ENCODE assay signal across 26 mouse cellular contexts in the genomic region with DNA sequence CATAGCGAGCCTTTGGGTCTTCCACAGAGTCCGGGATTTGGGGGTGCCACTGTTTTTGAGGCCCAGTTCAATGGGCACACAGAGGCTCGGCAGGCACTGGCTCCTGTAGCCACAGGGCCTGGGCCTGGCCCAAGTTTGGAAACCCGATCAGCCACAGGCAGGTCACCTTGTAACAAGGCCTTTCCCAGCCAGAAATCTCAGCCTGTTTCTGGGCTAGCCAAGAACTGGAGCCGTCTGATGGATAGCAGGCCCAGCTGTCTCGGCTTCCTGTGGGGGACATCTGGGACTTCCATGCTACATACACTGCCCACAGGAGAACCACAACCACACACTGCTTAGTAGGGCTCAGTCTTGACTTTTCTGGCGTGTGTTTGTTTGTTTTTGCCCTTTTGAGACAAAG. TPM values are rescaled to one million over a fixed set of nuclear protein-coding genes. Genes with fewer than 3 reads are reported as not detected.
A peak's percentile ranks its signal among the peaks of the same experiment; 100 is the strongest.
DNase-seq lines count a peak whose midpoint lies in the region; ATAC-seq lines count a peak whose summit lies in the region.
"Had no signal": no experiment of that assay in that cellular context is flagged by ENCODE, and none has a peak within 500 bp of the region (broad histone marks: within the 10 kb centered on the region; RNA-seq: fewer than 3 reads in every experiment).

No protein-coding gene starts in this region.

- no peaks in the 10 kb centered on the region for H3K4me1 ChIP-seq in midbrain, embryonic 16.5 days (ENCODE audit: control insufficient read depth, insufficient read depth, low read length)
- H3K4me1 ChIP-seq in forebrain, embryonic 11.5 days (replicated peaks; ENCODE audit: control insufficient read depth, insufficient read depth, low read length): no peaks in the 10 kb centered on the region
- H3K4me1 ChIP-seq: forebrain, embryonic 13.5 days; neural tube, embryonic 15.5 days had no signal

- no peak overlapping the region for H3K9ac ChIP-seq in midbrain, embryonic 16.5 days (ENCODE audit: low read depth, low read length)
- no peak overlapping the region for H3K9ac ChIP-seq in forebrain, embryonic 11.5 days (ENCODE audit: low read length)
- H3K9ac ChIP-seq: embryonic facial prominence, embryonic 12.5 days; forebrain, embryonic 13.5 days; liver, postnatal 0 days; neural tube, embryonic 15.5 days; stomach, embryonic 15.5 days had no signal

- no peak for ATAC-seq in midbrain, embryonic 16.5 days
- no peak for ATAC-seq in forebrain, embryonic 11.5 days (replicated peaks; ENCODE audit: low FRiP score)
- ATAC-seq: forebrain, embryonic 13.5 days; hindbrain, postnatal 0 days; intestine, embryonic 16.5 days; liver, postnatal 0 days; lung, postnatal 0 days had no signal

- no peak overlapping the region for H3K4me2 ChIP-seq in midbrain, embryonic 16.5 days (ENCODE audit: low read length)
- H3K4me2 ChIP-seq in forebrain, embryonic 11.5 days (ENCODE audit: low read depth, low read length, severe bottlenecking): no peak overlapping the region
- H3K4me2 ChIP-seq: embryonic facial prominence, embryonic 12.5 days; forebrain, embryonic 13.5 days; neural tube, embryonic 15.5 days; stomach, embryonic 15.5 days had no signal

- no peak overlapping the region for H3K27ac ChIP-seq in midbrain, embryonic 16.5 days (ENCODE audit: low read length)
- H3K27ac ChIP-seq in forebrain, embryonic 11.5 days (ENCODE audit: low read depth, low read length): no peak overlapping the region
- H3K27ac ChIP-seq: embryonic facial prominence, embryonic 12.5 days; forebrain, embryonic 13.5 days; hindbrain, postnatal 0 days; layer of hippocampus, adult 2 months; macrophage; midbrain, embryonic 10.5 days; neural tube, embryonic 15.5 days; stomach, embryonic 15.5 days had no signal

- no peaks in the 10 kb centered on the region for H3K27me3 ChIP-seq in midbrain, embryonic 16.5 days (ENCODE audit: control insufficient read depth, insufficient read depth, low read depth, low read length)
- no peaks in the 10 kb centered on the region for H3K27me3 ChIP-seq in forebrain, embryonic 11.5 days (ENCODE audit: control insufficient read depth, insufficient read depth, low read length)
- H3K27me3 ChIP-seq: embryonic facial prominence, embryonic 12.5 days; forebrain, embryonic 13.5 days; neural tube, embryonic 15.5 days; stomach, embryonic 15.5 days had no signal

- peak; percentile 62 for DNase-seq in adrenal gland, postnatal 14 days
- no peak for DNase-seq in adrenal gland, adult 2 months
- peak; percentile 55 to 63 for DNase-seq in heart, postnatal 10 days
- DNase-seq in heart, postnatal 25 days (ENCODE audit: low spot score): no peak
- DNase-seq in 3134 (ENCODE audit: extremely low read depth, insufficient read length, low spot score): peak; percentile 48
- peak; percentile 81 for DNase-seq in gastrocnemius, postnatal 14 days
- DNase-seq in forebrain, embryonic 11.5 days (ENCODE audit: low spot score): no peak
- DNase-seq: cerebellum, adult 11-12 months; kidney, postnatal 25 days; layer of hippocampus, postnatal 36 days; liver, postnatal 0 days; right cerebral cortex, adult 18-20 months; right cerebral cortex, postnatal 4 days; thymus, adult 18-20 months had no signal

- no peak overlapping the region for H3K4me3 ChIP-seq in midbrain, embryonic 16.5 days (ENCODE audit: low read depth, low read length)
- H3K4me3 ChIP-seq in forebrain, embryonic 11.5 days (ENCODE audit: low read depth, low read length): no peak overlapping the region
- H3K4me3 ChIP-seq: embryonic facial prominence, embryonic 12.5 days; erythroblast, embryonic 14.5 days; forebrain, embryonic 13.5 days; layer of hippocampus, adult 2 months; midbrain, embryonic 10.5 days; neural tube, embryonic 15.5 days; stomach, embryonic 15.5 days had no signal

- no peaks in the 10 kb centered on the region for H3K36me3 ChIP-seq in midbrain, embryonic 16.5 days (ENCODE audit: control insufficient read depth, insufficient read depth, low read length)
- no peaks in the 10 kb centered on the region for H3K36me3 ChIP-seq in forebrain, embryonic 11.5 days (ENCODE audit: control insufficient read depth, insufficient read depth, low read length)
- H3K36me3 ChIP-seq: embryonic facial prominence, embryonic 12.5 days; midbrain, embryonic 10.5 days; neural tube, embryonic 15.5 days; stomach, embryonic 15.5 days had no signal

- WGBS in midbrain, embryonic 16.5 days: 87% methylated on average over 7 of the region's 7 CpGs
- 88% methylated on average over 7 of the region's 7 CpGs for WGBS in forebrain, embryonic 11.5 days

- H3K9me3 ChIP-seq in midbrain, embryonic 16.5 days (replicated peaks; ENCODE audit: control insufficient read depth, low read length, poor library complexity, severe bottlenecking): no peaks in the 10 kb centered on the region
- no peaks in the 10 kb centered on the region for H3K9me3 ChIP-seq in forebrain, embryonic 11.5 days (ENCODE audit: control insufficient read depth, low read length)
- H3K9me3 ChIP-seq: embryonic facial prominence, embryonic 12.5 days; forebrain, embryonic 13.5 days; midbrain, embryonic 10.5 days; neural tube, embryonic 15.5 days; stomach, embryonic 15.5 days had no signal

- intact Hi-C loops in heart, postnatal 10 days (cut with DNase I): no loop called here
- intact Hi-C loops in heart, postnatal 25 days (cut with DNase I): no loop called here
- intact Hi-C loops in gastrocnemius, postnatal 14 days (cut with DNase I; ENCODE audit: low total_unique reads): no loop called here

RNA-seq across cellular contexts. Expression of gene Actb, which starts 10.0 kb away (rescaled TPM):
- 2,967 and 3,254 TPM in 2 replicates for total RNA-seq in adrenal gland, postnatal 14 days (2021)
- 1,000 to 10,000 TPM; 3,681 to 3,786 TPM for total RNA-seq in adrenal gland, adult 2 months (2021)
- 3,805 and 4,221 TPM in 2 replicates for polyA plus RNA-seq in adrenal gland, adult 2 months (2012; rRNA removed)
- total RNA-seq in heart, postnatal 10 days (2021): 1,000 to 10,000 TPM; 1,831 to 2,004 TPM
- 100 to 1,000 TPM; 898 to 947 TPM for total RNA-seq in heart, postnatal 25 days (2021)
- 1,000 to 10,000 TPM in 1 of 2 experiments, 100 to 1,000 TPM in 1; 856 to 1,248 TPM for total RNA-seq in gastrocnemius, postnatal 14 days (2021)
- polyA plus RNA-seq in midbrain, embryonic 16.5 days (2015; fragmentation: Nextera tagmentation; extraction: Ambion mirVana): 13,967 and 14,266 TPM in 2 replicates
- 13,526 and 13,808 TPM in 2 replicates for polyA plus RNA-seq in forebrain, embryonic 11.5 days (2014; fragmentation: Nextera tagmentation; extraction: Ambion mirVana)

RNA-seq across cellular contexts. Expression of gene Fbxl18, which starts 21.4 kb away (rescaled TPM):
- total RNA-seq in adrenal gland, postnatal 14 days (2021): 11.8 and 12.0 TPM in 2 replicates
- total RNA-seq in adrenal gland, adult 2 months (2021): 10 to 100 TPM in 1 of 2 experiments, 1 to 10 TPM in 1; 9.6 to 11.4 TPM
- 42.3 and 44.3 TPM in 2 replicates for polyA plus RNA-seq in adrenal gland, adult 2 months (2012; rRNA removed)
- total RNA-seq in heart, postnatal 10 days (2021): 1 to 10 TPM; 8.8 to 9.2 TPM
- 1 to 10 TPM; 5.4 to 6.0 TPM for total RNA-seq in heart, postnatal 25 days (2021)
- 1 to 10 TPM; 5.8 to 7.1 TPM for total RNA-seq in gastrocnemius, postnatal 14 days (2021)
- polyA plus RNA-seq in midbrain, embryonic 16.5 days (2015; fragmentation: Nextera tagmentation; extraction: Ambion mirVana): 29.9 and 35.1 TPM in 2 replicates
- 15.4 and 16.0 TPM in 2 replicates for polyA plus RNA-seq in forebrain, embryonic 11.5 days (2014; fragmentation: Nextera tagmentation; extraction: Ambion mirVana)

RNA-seq across cellular contexts. Expression of gene Fscn1, which starts 43.5 kb away (rescaled TPM):
- 62.0 and 75.3 TPM in 2 replicates for total RNA-seq in adrenal gland, postnatal 14 days (2021)
- 10 to 100 TPM; 24.6 to 42.9 TPM for total RNA-seq in adrenal gland, adult 2 months (2021)
- polyA plus RNA-seq in adrenal gland, adult 2 months (2012; rRNA removed): 129 and 134 TPM in 2 replicates
- 100 to 1,000 TPM; 103 to 132 TPM for total RNA-seq in heart, postnatal 10 days (2021)
- 10 to 100 TPM; 36.6 to 42.8 TPM for total RNA-seq in heart, postnatal 25 days (2021)
- 10 to 100 TPM; 52.2 to 72.9 TPM for total RNA-seq in gastrocnemius, postnatal 14 days (2021)
- polyA plus RNA-seq in midbrain, embryonic 16.5 days (2015; fragmentation: Nextera tagmentation; extraction: Ambion mirVana): 493 and 557 TPM in 2 replicates
- polyA plus RNA-seq in forebrain, embryonic 11.5 days (2014; fragmentation: Nextera tagmentation; extraction: Ambion mirVana): 680 and 728 TPM in 2 replicates

Comparison
In these comparisons a context has a peak if more than half of its experiments do, and no peak if none do; other contexts are left out.
1. DNase-seq: peak in adrenal gland, postnatal 14 days (single experiment), heart, postnatal 10 days (2 of 2), 3134 (single experiment) and gastrocnemius, postnatal 14 days (single experiment); none in adrenal gland, adult 2 months (single experiment), heart, postnatal 25 days (single experiment) and forebrain, embryonic 11.5 days (single experiment).